Mouse (Mus musculus) left cerebral cortex, postnatal 14 days (tissue): ENCODE results near the gene Fyn. TPM values are rescaled to one million over a fixed set of nuclear protein-coding genes. Genes with fewer than 3 reads are reported as not detected.
A peak's percentile ranks its signal among the peaks of the same experiment; 100 is the strongest.

Experiments used
- DNase-seq, 2 experiments: peaks; one replicate each; pipeline ENCODE4 v3.0.0; 2021 to 2022; ENCODE audit warnings: low spot score in 2 of 2, mixed read lengths in 1 of 2
- intact Hi-C: fragments of 180-260 bp; cut with DNase I; formaldehyde crosslinking; loops from one replicate; pipeline ENCODE4 v1.15.1; 2025
- long read RNA-seq, 2 experiments: library from polyadenylated mRNA; stranded (forward); transcript quantifications; one replicate each; pipeline ENCODE4 v2.0.0; 2021
- total RNA-seq, 2 experiments: library from RNA; stranded (reverse); gene quantifications; 2 replicates each; pipeline ENCODE4 v1.2.3; 2021

Gene Fyn
- total RNA-seq: 100 to 1,000 TPM; 163 to 176 TPM
- long read RNA-seq, experiment 1, transcript Fyn-201 (14 exons, 3,562 nt): minor isoform, 10 of 314 reads
- long read RNA-seq, experiment 1, transcript Fyn-202 (14 exons, 3,528 nt): major isoform, 203 of 314 reads
- long read RNA-seq, experiment 1, partial matches to known transcripts: 18 of 314 reads
- long read RNA-seq, experiment 1, other reads (novel, unspliced or antisense): 82 of 314 reads
- long read RNA-seq, experiment 2, transcript Fyn-202 (14 exons, 3,528 nt): major isoform, 171 of 249 reads
- long read RNA-seq, experiment 2, transcript Fyn-201 (14 exons, 3,562 nt): minor isoform, 12 of 249 reads
- long read RNA-seq, experiment 2, partial matches to known transcripts: 25 of 249 reads
- long read RNA-seq, experiment 2, other reads (novel, unspliced or antisense): 41 of 249 reads

DNA sequence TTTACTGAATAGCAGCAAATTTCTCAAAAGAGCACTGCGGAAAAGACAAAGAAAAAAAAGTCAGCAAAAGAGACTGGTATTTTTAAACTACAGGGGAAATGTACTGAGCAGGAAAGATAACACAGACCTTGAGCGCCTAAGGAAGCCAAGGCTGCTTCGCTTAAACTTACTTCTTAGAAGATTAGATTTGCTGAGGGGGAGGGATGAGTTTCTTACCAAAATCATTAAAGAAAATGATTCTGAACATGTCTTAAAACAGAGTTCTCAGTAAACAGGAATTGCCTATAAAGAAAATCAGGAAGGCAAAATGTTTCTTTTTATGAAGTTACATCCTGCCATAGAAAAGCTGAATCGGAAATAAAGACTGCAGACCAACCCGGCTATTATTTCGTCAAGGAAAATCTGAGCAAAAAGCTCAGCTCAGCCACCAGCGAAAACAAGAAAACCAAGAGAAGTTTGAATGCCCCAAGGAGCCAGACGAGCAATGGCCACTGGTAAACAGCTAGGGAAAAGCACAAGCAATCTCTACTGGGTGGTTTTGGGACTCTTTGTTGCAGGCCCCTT, at the start of gene Fyn:
TSS of gene Fyn (plus strand) at position 284 of the 564 bp plus-strand sequence.
- DNase-seq: no peak
- intact Hi-C loops: loop anchor here (5.0 kb wide), 1 partner anchor 196 kb away; no protein-coding TSS in a partner anchor

DNA sequence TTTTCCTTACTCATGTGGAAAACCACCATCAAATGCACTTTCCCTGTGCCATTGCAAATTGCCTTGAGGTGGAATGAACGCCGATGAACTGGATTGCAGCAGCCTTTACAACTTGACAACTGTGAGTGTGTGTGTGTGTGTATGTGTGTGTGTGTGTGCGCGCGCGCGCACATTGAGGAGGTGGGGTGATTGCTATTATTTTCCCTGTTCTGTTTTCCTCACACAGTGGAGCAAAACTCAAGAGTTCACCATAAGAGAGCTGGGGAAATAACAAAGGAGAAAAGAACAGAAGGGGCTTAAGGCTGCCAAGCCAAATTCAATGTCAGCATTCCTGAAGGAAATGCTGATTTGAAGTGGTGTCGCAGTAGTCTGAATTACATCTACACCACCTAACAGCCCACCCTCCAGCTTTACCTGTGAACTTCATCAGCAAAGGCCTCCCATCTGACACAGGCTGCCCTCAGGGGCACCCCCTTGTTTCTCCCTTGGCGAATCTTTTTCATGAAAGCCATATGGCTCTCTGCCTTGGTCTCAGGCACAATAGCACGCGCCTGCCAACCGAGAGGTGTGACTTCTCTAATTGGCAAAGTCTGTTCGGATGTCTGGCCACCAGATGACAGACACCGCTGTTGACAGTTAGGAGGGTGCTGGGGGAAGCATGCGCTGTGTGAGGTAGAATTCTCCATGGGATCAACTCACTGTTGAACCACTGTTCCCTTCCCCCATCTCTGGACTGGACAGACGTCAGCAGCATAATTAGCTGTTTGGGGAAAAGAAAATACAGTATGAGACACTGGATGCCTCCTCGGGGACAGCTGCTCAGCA, 47.6 kb upstream of the Fyn start:
- intact Hi-C loops: no loop called here
- DNase-seq: peak; percentile 7 to 10

DNA sequence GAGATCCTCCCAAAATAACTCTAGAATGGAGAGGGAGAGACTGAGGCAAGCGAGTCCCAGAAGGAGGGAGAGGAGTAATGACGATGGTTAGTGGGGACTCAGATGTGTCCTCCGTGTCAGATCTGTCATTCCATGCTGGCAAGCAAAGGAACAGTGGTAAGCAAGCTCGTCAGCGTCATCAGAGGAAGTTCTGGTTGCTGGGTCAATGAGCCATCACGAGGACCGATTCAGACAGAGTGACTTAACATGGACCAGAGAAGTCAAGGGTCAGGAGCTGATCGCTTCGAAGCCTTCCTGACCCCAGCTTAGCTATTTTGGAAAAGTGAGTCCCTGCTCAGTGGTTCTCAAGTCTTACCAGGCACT, 47.1 kb upstream of the Fyn start:
- DNase-seq: no peak
- intact Hi-C loops: no loop called here

DNA sequence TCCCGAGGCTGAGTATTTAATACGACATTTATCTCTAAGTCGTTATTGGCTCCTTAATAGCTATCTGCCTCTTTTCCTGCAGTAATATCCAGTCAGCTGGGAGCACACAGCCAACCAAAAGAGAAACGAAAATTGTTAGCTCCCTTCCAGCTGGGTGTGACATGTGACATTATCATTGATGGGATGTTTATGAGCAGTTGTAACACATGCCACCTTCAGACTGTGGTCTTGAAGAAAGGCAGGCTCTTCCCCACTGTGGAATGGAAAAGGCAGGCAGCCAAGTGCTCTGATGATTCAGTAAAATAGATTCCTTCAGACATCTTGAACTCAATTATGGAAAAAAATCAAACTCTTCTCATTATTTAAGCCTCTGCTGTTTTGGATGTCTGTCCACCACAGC, 46.5 kb upstream of the Fyn start:
- DNase-seq: no peak
- intact Hi-C loops: no loop called here

DNA sequence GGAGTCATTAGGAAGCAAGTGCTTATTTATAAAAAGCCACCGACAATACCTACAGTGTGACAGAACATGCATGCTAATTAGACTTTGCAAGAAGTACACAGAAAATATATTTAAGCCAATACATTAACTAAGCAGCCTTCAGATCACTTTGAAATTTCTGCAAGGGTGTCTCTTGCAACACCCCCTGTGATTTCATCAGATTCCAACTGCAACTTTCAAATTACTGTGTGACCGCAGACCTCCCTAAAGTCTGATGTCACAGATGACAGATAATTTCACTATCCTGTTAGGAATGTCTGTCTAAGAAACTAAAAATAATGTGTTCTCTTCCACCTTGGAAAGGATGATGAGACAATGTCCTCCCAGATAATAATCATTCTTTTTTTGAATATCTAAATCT, 44.4 kb upstream of the Fyn start:
- intact Hi-C loops: no loop called here
- no peak for DNase-seq

DNA sequence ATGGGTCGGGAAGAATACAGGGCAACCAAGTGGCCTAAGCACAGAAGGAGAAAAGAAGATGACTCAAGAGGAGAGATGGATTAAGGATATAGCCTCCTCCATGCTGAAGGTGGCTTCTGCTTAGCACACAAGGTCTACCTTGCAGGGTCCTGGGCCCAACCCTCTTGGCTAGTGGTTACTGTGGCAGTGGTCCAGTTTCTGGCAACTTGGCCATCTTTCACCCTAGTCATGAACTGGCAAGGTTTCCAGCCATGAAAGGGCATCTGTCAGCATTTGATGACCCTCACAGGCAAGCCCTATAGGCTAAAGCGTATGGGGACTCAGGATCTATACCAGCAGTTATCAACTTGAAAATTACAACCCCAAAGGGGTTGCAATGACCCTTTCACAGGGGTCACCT, 40.0 kb upstream of the Fyn start:
- intact Hi-C loops: no loop called here
- no peak for DNase-seq

DNA sequence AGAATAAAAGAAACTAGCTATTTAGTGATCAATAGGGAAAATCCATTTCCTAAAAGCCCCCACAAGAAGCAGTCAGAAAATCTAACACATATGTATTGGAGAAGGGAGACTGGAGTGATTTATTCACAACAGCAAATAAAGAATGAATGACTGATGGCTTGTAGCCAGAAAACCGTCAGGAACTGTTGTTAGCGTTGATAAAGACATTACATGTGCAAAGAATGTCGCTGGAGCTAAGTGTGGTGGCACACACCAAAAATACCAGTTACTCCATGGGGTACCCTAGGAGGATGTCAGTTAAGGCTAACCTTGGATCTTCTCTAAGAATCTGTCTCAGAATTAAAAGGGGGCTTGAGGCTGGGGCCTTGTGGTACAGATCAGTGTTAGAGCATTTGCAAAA, 34.3 kb upstream of the Fyn start:
- intact Hi-C loops: no loop called here

DNA sequence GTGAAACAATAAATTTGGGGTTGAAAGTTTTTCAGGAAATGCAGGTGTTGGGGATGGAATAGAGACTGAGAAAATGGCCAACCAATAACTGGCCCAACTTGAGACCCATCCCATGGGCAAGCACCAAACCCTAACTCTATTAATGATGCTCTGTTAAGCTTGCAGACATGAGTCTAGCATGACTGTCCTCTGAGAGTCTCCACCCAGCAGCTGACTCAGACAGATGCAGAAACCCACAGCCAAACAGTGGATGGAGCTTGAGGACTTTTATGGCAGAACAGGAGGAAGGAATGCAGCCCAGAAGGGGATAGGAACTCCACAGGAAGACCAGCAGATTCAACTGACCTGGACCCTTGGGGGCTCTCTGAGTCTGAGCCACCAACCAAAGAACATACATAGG, 32.8 kb upstream of the Fyn start:
- DNase-seq: no peak
- intact Hi-C loops: no loop called here

More for the DNA sequence above, 34.3 kb upstream of the Fyn start:
- no peak for DNase-seq

DNA sequence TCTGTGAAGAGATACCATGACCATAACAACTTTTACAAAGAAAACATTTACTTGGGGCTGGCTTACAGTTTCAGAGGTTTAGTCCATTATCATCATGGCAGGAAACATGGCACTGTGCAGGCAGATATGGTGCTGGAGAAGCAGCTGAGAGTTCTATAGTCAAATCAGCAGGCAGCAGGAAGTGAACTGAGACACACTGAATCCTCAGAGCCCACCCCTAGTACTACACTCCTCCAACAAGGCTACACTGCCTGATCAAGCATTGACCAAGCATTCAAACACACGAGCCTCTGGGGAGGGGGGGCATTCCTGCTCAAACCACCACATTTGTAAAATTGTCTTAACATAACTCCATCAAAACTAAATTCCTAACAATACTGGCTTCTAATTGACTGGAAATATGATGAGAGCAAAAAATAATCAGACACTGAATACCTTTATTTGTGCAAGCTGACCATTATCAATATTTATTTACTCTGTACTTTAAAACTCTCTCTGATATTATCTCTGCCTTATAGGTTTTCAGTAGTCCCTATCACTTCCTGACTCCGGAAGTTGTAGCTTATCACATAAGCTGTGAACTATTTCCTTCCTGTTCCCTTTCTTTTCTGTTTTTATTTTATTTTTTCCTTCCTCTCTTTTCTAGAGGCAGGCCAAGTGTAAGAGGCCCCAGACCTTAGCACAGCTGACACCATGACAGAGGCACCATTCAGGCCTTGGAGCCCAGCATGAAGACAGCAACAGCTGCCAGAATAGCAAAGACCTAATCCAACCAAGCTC, 29.3 kb upstream of the Fyn start:
- intact Hi-C loops: no loop called here

DNA sequence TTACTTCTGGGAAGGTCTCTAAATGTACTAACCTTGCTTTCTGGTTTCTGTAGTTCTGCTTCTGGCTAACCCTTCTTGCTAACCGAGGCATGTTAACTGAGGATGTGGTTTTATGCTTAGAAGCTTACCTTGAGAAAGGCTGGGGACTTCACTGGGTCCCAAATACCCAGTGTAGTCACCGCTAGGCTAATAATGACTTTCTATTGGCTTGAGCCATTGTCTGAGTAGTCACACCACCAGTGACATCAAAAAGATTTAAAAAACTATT, 28.8 kb upstream of the Fyn start:
- no peak for DNase-seq
- intact Hi-C loops: no loop called here

More for the DNA sequence above, 29.3 kb upstream of the Fyn start:
- DNase-seq: no peak

DNA sequence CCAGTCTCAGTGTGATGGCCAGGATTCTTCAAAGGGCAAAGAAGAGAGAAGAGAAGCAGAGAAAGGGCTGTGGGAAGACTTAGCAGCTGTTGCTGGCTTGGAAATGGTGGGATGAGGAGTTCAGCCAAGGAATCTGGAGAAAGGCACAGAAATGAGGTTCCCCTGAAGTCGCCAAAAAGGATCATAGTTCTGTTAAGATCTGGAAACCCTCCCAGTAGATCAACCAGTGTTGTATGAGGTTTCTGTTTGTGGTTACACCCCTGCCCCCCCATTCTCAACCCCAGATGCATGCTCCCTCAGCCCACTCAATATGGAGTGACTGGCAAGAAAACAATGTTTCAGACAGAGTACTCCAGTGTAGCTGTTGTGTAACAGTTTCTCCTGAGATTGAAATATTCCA, 25.1 kb upstream of the Fyn start:
- intact Hi-C loops: no loop called here
- no peak for DNase-seq

DNA sequence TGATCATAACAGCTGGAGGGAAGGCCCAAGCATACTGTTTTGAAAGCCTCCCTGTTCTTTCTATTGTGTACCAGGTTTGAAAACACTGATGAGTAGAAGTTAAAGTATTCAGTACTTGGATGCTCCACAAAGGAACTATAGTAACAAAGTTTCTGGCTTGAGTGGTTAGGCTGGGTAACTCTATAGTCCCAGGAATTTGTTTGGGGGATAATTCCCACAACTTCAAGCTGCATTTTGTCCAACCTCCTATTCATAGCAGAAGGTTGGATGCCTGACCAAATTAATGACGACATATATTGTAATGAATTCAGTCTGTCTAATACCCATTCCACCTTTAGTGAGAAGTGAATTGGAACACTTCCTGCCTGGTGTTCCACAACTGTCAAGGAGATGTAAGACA, 22.7 kb upstream of the Fyn start:
- DNase-seq: no peak
- intact Hi-C loops: no loop called here

DNA sequence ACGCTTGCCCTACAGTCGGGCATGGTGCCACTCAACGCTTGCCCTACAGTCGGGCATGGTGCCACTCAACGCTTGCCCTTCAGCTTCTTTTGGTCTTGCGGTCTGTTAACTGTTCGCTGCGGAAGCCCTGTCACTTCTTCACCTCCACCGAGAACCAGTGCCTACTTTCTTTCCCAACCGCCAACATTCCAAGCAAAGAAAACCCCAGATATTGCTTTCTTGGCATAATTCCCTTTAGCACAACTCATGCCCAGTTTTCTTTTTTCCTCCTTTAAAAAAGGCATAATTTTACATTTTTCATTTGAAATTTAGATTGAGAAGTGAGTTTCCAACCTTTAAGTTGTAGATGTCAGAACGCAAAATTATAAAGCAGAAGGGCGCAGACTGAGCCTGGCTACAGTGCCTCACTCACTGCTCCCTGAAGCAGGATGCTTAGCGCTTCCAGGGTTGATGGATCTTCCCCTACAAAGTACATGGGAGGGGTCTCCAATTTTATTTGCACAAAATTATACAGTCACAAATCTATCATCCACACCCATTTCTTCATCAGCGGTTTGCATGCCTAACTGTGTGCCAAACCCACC, 18.8 kb upstream of the Fyn start:
- no peak for DNase-seq
- intact Hi-C loops: no loop called here

DNA sequence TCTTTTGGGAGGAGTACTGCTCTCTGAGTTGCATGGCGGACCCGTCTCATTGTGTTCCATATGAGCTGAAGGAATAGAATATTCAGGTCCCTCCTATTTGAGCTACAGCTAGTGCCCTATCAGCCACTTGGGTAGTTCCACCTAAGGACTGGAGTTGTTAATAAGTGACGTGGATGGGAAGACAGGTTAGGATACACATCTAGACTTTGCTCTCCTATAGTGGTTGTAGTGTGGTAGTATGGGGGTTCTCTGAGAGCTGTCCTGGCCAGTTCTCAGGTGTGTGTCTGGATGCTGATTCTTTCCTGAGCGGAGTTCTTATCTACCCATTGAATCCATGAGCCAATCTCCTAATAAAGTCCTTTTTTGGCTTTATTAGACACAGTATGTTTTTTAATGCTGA, 4.5 kb upstream of the Fyn start:
- no peak for DNase-seq
- intact Hi-C loops: no loop called here

DNA sequence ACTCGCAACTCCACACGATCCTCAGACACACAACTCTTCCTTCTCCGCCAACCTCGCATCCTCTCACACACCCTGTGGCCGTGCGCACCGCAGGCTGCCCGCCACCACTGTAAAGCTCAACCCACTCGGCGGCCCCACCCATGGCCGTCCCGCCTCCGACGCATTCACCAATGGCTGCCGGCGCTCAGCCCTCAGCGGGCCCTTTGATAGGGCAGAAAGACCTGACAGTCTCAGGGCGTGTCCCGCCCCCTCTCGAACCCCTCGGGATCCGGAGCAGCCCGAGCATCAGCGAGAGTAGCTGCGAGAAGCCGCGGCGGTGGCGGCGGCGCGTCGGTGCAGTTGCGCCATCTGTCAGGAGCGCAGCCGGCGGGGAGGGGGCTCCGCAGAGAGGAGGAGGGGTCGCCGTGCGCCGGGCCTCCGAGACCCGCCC, 862 bp downstream of the Fyn start:
- DNase-seq: peak; percentile 97 to 98
- intact Hi-C loops: loop anchor here (5.0 kb wide), 1 partner anchor 197 kb away; no protein-coding TSS in a partner anchor

DNA sequence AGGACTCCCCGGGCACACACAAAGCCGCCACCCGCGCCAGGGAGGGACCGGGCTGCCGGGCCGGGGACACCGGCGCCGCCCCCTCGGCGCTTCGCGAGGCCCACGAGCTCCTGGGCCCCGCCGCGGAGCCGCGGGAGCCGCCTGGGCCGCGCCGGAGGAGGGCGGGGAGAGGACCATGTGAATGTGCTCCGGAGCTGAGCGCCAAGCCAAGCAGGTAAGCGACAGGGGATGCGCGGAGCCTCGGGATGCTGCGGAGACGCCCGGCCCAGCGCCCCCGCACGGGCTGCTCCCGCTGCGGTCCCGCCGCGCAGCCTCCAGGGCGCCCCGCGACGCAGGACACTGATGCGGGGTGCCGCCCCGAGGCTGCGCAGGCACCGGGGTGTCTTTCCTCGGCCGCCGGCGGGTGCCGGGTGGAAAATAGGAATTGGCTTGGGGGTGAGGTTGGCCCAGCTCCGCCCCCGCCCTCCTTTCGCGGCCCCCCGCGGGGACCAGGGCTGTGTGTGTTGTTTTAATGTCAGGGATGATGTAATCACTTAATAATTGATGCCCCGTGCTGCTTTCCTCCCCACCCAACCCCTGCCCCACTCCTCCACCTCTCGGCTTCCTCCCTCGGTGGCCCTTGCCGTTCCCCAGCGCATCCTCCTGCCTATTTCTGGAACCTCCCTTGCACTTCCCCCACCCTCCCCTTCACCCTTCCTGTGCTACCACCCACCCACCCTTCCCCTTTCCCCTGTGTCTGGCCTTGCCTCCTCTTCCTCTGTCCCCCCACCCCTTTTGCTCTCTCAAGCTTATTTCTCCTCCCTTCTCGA, 1.5 kb downstream of the Fyn start:
- intact Hi-C loops: loop anchor here (5.0 kb wide), 4 partner anchors 52 to 198 kb away; no protein-coding TSS in a partner anchor

DNA sequence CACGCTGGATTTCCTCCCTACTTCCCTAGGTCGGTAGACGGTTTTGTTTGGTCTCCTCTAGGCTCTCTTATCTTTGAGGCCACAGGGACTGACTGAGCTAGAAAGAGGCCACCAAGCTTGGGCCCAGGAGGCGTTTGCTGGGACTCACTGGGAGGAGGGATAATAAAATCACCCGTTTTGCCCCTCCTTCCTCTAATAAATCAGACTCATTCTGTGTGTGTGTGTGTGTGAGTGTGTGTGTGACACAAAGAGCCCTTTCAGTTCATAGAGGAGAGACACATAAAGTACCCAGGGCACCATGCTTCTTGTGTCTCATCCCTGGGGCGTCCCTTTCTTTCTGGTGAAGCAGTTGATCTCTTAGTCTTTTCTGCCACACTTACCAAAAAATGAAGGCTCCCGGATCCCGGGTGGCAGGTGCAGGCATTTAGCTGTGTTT, 2.1 kb downstream of the Fyn start:
- intact Hi-C loops: loop anchor here (5.0 kb wide), 3 partner anchors 51 to 146 kb away; no protein-coding TSS in a partner anchor
- DNase-seq: peak in 1 of 2 experiments; percentile 55

More for the DNA sequence above, 1.5 kb downstream of the Fyn start:
- peak; percentile 34 to 38 for DNase-seq

DNA sequence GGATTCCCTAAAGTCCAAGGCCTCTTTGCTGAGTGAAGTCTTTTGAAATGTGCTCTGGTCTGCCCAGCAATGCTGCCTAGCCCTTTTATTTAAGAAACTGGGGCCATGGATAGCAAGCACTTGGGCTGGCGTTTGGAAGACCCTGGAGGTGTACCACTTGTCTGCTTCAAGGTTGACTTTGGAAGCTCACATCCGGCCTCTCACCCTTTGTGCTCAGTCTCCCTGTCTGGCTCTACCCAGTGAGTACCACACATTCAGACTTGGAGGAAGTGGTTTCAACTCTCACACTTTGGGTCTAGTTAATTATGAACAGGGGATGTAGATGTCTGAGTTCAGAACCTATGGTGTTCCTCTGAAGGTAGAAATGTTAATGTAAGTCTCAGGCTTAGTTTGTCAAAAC, 2.8 kb downstream of the Fyn start:
- intact Hi-C loops: loop anchor here (5.0 kb wide), 3 partner anchors 51 to 146 kb away; no protein-coding TSS in a partner anchor
- no peak for DNase-seq
